Mouse (Mus musculus): Measurements from ENCODE around the gene Acaa1b. TPM values are rescaled to one million over a fixed set of nuclear protein-coding genes. Genes with fewer than 3 reads are reported as not detected.
A peak's percentile ranks its signal among the peaks of the same experiment; 100 is the strongest.

Acaa1b gene
- polyA plus RNA-seq (2015; fragmentation: Nextera tagmentation; extraction: Ambion mirVana): 5.4 and 5.5 TPM in 2 replicates

DNA sequence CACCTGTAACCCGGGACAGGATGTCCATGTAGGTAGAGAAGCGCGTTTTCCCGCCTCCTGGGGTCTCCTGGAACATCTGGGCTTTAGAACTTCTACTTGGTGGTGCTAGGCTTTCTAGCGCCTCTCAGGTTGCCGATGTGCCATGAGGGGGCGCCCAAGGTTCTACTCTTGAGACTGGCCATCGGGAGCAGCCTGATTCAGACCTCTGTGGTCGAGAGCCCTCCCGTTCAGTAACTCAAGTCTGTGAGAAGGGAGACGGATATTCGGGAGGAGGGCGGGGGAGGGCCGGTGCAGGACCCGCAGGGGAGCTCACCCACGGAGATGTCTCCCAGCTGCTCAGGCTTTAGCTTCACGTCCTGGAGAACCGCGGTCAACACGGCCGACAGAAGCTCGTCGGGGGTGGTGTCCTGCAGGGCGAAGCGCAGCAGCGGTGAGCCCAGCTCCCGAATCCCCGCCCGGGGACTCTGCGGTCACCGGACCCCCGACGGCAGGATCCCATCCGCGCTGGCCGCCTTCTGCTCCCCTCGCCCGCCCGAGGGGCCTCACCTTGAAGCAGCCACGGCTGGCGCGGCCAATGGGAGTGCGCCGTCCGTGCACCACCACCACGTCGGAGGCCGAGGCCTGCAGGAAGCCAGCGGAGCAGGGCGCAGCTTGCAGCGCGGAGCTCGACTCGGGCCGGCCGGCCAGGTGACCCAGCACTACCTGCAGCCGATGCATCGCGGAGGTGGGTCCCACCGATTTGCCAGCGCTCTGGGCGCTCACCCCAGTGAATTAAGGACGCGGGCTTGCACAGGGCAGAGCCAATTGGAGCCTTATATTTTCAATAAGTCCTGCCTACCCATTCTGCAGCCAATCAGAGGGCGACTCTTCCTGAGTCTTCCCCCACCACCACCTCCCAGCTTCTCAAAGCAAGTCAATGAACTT lies at the start of gene Acaa1b:
Gene Acaa1b, minus strand, starts transcription at position 816 of the 924 bp plus-strand sequence.
- DNase-seq (ENCODE audit: low spot score): peak; percentile 42

DNA sequence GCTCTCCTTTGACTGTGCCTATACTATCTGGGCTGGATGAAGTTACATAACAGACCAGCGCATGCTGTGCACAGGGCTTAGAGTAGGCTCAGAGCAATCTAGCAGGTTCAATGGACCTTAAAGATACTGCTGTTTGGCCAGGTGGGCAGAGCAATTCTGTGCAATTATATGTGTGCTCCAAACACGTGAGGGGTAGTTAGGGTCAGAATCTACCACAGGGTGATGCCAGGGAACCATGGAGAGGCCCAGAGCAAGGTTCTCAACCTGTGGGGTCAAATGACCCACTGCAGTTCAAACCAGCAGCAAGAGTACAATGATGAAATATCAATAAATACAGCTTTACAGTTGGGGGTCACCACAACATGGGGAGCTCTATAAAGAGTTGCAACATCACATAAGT lies 49.8 kb upstream of the Acaa1b start:
- DNase-seq (ENCODE audit: low spot score): no peak

DNA sequence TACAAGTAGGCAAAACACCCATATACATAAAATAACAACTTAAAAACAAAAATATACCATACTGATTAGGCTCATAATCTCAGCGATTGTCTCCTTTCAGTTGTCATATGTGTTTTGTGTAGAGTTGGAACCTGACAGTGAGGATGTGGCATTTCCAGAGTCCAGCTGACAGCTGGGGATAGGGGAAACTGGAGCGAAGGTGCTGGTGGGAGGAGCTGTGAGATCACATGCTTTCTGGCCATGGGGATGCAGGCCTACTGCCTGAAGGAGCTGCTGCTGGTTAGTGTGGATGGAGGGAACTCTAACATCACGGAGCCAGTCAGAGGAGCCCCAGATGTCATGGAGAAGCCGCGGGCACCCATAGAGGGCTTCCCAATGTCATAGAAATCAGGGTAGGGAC lies 48.9 kb upstream of the Acaa1b start:
- no peak for DNase-seq (ENCODE audit: low spot score)

DNA sequence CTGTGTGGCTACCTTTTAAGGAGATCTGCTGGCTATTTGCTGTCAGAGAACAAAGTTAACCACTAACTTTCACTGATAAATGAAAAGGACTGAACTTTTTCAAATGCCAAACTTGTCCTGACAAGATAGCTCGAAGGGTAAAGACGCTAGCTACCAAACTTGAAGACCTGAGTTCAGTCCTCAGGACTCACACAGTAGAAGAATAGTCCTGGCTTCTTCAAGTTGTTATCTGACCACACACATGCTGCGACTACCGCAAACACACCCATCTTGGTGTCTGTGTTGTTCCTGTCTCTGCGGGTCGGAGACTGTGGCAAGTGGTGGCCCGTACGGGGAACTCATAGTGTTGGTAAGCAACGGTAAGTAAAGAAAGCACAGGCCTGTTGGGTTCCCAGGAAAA lies 46.7 kb upstream of the Acaa1b start:
- DNase-seq (ENCODE audit: low spot score): no peak

DNA sequence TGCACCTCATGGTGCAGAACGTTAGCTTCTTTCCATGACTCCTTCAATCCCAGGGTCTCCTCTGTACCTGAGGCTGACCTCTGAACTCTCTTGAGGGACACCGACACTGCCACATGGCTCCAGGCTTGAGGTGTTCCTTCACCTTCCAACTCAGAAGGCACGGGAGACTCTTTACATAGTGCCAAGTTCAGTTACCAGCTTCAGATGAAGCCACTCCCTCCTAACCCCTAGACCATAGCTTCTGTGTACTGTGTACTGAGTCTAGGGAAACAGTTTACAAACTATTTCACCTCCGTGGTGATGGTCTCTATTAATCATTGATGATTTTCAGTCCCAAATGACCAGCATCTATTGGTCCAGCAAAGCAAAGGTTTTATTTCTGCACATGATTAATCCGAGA lies 44.8 kb upstream of the Acaa1b start:
- DNase-seq (ENCODE audit: low spot score): no peak

DNA sequence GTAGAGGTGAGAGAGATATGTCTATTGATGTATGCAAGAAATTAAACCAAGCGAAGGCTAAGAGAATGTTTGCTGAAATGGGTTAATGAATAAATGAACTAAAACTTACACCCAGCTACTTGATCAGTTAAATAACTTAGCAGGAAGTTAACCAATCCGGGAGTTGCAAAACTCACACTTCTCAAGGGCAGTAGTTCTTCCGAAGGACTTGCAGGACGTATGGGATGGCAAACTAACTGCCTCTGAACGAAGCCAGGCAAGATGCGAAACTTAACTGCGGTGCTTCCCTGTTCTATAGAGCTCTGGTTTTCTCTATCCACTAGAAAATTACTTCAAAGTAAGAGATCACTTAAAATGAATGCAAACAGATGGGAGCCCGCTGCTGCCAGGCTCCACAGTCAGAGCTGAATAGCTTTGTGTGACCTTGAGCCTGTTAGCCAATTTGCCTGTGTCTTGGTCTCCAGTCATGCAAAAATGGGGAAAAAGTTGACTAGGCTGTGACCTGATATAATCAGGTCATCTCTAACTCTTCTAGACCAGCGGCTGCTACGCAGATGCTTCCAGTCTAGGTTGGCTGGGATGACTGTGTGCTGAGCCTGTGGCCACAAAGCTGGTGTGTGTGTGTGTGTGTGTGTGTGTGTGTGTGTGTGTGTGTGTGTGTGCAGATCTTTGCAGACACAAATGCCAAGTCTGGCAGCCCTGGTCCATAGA lies 42.4 kb upstream of the Acaa1b start:
- DNase-seq (ENCODE audit: low spot score): no peak

DNA sequence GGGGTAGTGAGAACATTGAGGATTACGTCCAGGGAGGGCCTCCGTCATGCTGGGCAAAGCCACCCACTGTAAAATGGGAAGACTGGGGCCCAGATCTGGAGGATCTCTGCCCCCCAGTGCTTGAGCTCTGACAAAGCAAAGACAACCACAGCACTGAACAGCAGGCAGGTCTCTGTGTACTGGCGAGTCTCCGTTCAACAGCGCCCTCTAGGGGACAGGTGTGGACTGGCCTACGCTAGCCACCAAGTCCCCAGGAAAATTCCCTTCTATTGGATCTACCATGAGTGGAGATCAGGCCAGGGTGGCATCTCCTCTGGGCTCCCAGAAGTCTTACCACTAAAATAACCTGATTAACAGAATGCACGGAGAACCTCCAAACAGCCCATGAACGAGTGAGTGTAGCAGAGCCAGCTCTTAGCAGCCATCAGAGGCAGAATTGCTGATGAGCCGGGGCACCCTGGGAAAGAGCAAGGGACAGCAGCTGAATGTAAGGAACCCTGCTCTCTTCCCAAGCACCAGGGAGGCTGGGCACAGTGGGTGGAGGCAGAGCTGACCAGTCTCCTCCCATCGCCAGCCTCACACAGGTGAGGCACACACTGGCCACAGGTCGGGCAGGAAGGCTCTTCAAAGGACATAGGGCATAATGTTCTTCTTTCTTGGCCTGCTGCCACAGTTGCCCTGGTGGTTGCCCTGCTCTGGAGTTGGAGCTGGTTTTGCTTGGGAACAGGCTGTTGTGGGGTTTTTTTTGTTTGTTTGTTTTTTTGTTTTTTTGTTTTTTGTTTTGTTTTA lies 35.5 kb upstream of the Acaa1b start:
- DNase-seq (ENCODE audit: low spot score): peak; percentile 48

DNA sequence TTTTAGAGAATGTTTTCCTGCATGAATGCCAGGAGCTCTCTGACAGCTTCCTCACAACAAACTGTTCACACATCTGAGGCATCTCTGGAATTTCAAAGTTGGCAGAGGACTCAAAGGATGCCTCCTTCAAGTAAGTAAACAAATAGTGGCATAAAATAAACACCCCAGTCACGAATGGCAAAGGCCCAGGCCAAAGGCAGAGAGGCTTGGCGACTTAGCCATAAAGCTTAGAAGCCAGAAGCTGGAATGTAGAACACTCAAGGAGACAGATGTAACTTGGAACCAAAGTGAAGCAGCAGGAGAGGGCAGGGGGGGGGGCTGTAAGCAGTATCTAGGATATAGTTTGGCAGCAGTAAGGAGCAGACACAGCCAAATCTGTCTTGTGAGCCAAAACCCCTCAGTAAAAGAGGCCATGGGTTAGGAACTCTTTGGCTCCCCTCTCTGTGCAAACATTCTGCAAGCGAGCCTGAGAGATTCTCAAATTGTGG lies 24.4 kb upstream of the Acaa1b start:
- no peak for DNase-seq (ENCODE audit: low spot score)

DNA sequence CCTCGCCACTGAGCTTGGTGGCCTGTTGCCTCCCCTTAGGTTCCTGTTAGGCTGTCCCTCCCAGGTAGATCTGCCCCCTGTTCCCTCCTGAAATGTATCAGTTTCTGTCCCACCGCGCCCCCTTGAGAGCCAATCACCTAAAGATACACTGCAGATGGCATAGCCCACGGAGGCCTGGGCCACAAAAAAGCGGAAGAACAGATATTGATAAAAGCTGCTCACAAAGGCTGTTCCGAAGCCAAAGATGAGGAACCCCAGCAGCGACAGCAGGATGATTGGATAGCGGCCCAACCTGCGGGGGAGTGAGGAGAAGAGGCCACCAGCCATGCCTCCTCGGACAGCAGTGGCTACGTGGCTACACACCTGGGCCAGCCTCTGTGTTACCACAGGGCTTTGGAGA lies 22.4 kb upstream of the Acaa1b start:
- DNase-seq (ENCODE audit: low spot score): no peak

DNA sequence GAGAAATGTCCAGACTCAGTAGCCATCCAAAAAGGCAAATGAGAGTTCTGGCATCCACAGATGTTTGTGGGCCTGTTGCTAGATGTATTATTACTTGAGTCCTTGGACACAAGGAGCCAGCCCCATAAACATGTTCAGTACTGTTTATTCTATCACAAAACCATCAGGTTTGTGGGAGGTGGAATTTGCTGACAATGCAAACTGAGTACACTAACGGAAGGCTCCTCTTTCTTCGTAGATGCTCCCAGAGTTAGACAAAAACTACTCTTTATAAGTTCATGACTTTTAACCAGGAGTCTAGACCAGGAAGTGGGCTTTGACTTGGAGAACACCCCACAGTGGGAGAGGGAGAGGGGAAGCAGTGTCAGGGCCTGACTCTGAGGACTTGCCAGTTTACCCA lies 10.7 kb upstream of the Acaa1b start:
- DNase-seq (ENCODE audit: low spot score): no peak

DNA sequence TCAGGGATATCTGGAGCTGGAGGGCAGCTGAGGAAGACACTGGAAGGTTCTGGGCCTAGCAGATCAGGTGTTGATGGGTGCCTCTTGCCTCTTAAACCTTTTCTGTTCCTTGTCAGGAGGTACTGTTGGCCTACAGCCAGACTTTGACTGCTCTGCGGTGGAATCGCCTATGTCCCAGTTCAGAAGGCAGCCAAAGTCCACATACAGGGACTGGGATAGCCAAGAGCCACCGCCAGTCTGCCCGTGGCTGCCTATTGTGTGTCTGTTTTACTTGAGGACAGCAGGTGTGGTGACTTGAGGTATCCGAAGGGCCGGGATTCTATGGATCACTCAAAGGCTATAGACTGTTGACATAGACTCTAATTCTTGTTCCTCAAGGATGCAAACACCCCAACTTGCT lies 8.7 kb upstream of the Acaa1b start:
- DNase-seq (ENCODE audit: low spot score): no peak

DNA sequence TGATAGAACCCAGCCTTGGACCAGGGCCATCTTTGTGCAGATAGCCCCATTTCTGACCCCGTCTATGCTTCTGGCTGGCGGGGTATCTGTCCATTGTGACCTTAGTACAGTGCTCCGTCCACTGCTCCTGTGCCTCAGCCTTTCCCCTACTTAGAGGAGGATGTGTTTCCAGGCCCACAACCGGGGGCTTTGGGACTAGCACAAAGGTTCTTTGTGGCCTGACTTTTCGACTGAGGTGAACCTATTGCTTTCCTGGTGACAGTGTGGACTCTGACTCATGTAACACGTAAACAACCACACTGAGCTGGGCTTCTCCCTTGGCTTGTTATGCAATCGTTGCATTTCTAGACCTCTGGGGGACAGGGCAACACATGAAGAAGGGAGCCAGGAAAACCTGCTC lies 7.8 kb upstream of the Acaa1b start:
- DNase-seq (ENCODE audit: low spot score): no peak

DNA sequence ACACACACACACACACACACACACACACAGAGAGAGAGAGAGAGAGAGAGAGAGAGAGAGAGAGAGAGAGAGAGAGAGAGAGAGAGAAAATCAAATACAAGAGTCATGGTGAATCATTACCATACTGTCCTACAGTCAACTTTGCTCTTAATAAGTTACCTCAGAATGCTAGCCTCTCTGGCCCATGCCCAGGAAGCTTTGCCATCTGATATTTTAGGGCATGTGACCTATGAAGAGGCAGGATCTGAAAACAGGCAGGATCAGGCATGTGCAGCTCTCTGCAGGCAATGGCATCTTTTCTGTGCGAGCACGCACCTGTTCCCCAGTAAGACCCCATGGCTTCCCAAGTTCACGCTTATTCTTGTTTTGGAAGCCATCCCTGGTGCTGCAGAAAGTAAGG lies 3.8 kb upstream of the Acaa1b start:
- DNase-seq (ENCODE audit: low spot score): no peak

DNA sequence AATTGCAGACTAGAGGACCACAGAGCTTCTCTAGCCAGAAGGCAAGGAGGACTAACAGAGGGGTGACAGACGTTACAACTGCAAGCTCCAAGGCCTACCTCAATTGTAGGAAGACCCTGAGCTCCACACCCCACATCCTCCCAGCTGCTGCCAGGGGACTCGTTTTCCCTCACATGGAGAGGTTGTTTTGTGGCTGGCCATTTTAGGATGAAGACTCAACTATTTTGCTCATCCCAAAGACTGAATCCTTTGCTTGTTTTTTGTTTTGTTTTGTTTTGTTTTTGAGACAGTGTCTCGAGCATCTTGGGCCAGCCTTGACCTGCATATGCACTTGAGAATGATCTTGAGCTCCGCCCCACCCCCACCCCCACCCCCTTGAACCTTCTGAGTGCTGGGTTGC lies 2.0 kb upstream of the Acaa1b start, which contains the start of gene Gm47289:
Gene Gm47289, plus strand, starts transcription at position 301 of the 400 bp plus-strand sequence.
- no peak for DNase-seq (ENCODE audit: low spot score)

DNA sequence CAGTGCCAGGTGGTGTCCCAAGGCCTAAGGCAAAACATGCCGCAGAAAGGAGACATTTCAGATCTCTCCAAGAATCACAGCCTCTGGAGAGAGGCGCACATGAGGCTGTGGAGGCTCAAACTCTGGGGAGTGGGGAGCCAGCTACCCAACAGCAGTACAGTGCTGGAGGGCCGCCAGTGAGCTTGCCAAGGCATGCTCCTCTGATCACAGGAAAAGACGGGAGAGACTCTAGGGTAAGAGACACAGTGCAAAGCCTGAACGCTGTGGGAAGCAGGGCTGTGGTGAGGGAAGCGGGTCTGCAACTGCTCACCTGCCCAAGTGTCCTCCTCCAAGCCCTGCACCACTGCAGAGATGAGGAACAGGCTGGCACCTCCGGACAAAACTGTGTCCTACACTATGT lies 1.1 kb downstream of the Acaa1b start:
- no peak for DNase-seq (ENCODE audit: low spot score)

DNA sequence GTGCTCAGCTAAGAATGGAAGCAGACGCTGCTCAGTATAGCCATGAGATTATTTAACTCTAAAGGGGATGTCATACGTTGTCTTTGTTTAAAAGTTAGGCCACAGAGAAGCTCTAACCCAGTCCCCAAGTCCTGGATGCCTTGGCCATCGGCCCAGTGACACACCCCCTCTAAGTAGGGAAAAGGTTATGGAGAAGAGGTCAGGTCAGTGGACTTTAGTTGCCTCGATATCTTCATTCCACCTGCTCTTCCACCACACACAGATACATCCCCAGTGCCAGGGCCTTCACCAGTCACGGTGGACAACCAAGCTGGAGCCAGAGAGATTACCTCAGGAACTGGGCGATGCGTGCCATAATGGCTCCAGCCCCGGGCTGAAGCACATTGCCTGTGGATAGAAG lies 1.5 kb downstream of the Acaa1b start:
- DNase-seq (ENCODE audit: low spot score): no peak

DNA sequence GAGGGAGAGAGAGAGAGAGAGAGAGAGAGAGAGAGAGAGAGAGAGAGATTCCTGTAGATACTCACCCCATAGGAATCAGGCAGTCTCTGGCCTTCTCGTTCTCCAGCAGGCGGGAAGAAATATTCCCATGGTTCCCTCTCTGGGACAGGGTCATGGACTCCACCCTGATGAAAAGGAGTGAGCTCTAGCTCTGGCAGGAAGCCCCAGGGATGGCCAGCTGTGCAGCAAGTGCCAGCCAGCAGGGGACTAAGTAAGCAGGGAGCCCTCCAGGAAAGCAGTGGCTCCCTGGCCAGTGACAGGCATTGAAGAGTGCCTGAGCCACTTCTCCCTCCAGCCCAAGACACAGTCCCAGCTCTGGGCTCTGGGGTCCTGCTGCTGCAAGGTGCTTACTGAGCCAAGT lies 5.1 kb downstream of the Acaa1b start:
- no peak for DNase-seq (ENCODE audit: low spot score)

DNA sequence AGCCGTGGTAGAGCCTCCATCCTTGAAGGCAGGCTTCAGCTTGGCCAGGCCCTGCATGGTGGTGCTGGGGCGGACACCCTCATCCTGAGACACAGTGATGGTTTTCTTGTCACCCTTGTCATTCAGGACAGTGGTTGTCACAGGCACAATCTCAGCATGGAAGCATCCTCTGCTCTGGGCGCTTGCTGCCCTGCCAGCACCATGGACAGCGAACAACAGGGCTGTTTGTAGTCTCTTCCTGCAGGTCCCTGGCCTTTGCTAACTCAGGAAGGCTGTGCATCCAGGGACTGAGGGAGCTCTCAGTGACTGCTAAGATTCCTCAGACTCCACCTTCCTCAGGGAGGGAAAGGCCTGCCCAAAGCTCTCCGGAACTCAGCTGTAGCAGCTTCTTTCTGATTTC lies 7.3 kb downstream of the Acaa1b start:
- DNase-seq (ENCODE audit: low spot score): peak; percentile 53

DNA sequence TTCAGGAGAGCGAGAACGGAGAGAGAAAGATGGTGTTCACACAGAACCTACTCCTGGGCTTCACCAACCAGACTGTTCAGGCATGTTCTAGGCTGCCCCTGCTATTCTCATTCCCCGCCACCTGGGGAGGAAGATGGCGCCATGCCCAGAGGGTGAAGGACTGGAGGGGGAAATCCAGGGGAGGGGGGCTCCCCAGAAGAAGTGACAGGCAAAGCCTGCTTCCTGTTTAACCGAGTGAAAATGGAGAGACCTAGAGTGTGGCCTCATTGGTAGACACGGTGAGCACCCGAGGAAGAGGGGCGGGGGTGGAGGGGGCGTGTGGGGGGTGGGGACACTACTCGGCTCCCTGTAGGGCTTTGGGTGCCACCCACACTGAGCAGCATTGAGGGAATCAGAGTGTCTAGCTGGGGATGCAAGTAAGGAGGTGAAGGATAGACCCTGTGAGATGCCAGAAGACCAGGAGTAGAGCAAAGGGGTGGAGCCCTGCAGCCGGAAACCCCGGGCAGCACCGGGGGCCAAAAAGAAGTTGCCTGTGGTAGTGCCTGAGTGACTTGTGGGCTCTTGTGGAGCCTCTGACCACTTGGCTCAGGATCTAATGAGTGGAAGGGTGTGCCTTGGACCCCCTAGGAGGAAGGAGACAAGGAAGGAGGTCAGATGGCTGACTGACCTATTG lies 10.7 kb downstream of the Acaa1b start:
- DNase-seq (ENCODE audit: low spot score): no peak

DNA sequence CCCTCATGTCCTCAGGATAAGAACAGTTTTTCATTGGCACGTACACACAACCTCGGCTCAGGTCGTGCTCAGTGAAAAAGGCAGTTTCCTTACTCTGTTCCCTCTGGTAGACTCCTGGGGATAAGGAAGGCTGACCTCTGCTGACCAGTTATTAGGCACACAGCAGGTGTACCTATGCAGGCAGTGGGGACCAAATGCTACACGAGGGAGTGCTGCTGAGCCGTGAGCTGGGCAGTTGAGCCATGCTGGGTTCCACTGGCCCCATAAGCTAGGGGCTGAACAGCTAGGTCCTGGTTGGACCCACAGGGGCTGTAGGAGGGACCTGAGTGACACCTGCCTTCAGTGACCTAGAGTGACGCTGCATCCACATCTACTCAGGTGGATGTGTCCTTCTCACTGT lies 11.3 kb downstream of the Acaa1b start:
- no peak for DNase-seq (ENCODE audit: low spot score)

DNA sequence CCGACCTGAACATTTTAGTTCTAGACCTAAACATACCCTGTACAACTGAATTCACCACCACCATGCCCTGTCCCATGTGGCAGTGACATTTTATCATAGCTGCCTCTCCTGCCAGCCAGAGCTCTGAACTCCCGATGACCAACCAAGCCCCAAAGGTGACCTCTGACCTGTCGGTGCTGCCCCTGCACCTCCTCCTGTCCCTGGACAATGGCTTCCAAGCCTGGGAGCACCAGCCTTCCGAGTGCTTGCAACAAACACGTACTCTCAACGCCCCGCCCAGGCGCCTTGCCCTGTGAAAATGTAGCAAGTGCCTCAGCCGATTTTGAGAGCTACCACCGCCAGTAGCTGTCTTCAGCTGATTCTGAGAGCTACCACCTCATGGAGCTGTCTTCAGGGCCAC lies 11.8 kb downstream of the Acaa1b start:
- DNase-seq (ENCODE audit: low spot score): no peak

Measured in thymus, postnatal 0 days (tissue).